Mouse (Mus musculus) midbrain, embryonic 13.5 days (tissue): ENCODE results near the gene Heatr3. TPM values are rescaled to one million over a fixed set of nuclear protein-coding genes. Genes with fewer than 3 reads are reported as not detected.

Experiments
- ATAC-seq: fragments of 200-750 bp; cut with Nextera tagmentation; 2 replicates; pipeline ENCODE4 v1.8.0; 2017; ENCODE audit warnings: mild to moderate bottlenecking, moderate TSS enrichment, moderate library complexity
- H3K27ac ChIP-seq: fragments of 300-500 bp; sonication (generic); 2 replicates; pipeline ENCODE4 v1.5.1; 2015; ENCODE audit warnings: inconsistent platforms, mild to moderate bottlenecking, moderate library complexity
- H3K27me3 ChIP-seq: fragments of 300-500 bp; sonication (generic); 2 replicates; pipeline ENCODE4 v1.6.1; 2015; ENCODE audit warnings: mild to moderate bottlenecking, inconsistent platforms
- H3K36me3 ChIP-seq: fragments of 300-500 bp; sonication (generic); 2 replicates; pipeline ENCODE4 v1.6.1; 2015; ENCODE audit warnings: mild to moderate bottlenecking, inconsistent platforms
- H3K4me1 ChIP-seq: fragments of 300-500 bp; sonication (generic); replicated peaks from 2 replicates; pipeline ENCODE4 v1.6.1; 2015; ENCODE audit warnings: inconsistent platforms
- H3K4me2 ChIP-seq: fragments of 300-500 bp; sonication (generic); replicated peaks from 2 replicates; pipeline ENCODE4 v1.6.1; 2015; ENCODE audit warnings: moderate library complexity, mild to moderate bottlenecking, inconsistent platforms
- H3K4me3 ChIP-seq: fragments of 300-500 bp; sonication (generic); replicated peaks from 2 replicates; pipeline ENCODE4 v1.5.1; 2015; ENCODE audit warnings: mild to moderate bottlenecking, inconsistent platforms
- H3K9ac ChIP-seq: fragments of 300-500 bp; sonication (generic); replicated peaks from 2 replicates; pipeline ENCODE4 v1.6.1; 2015; ENCODE audit warnings: mild to moderate bottlenecking, inconsistent platforms
- H3K9me3 ChIP-seq: fragments of 300-500 bp; sonication (generic); 2 replicates; pipeline ENCODE4 v1.6.1; 2016; ENCODE audit warnings: mild to moderate bottlenecking, inconsistent platforms
- WGBS: fragments of 180-500 bp; shearing (Covaris S2); methylation state at CpG from one replicate; pipeline ENCODE4 v1.1.7; 2015; 5-methylcytosine and 5-hydroxymethylcytosine counted together
- polyA plus RNA-seq: library from polyadenylated mRNA; unstranded; fragments of >200 nt; fragmentation: Nextera tagmentation; extraction: Ambion mirVana; gene quantifications from 2 replicates; pipeline ENCODE4 v1.2.1, GENCODE M21; 2015

The Heatr3 gene
- polyA plus RNA-seq = 36.8 and 37.3 TPM in 2 replicates

- H3K4me1 ChIP-seq = peaks cover 20% of the 10 kb centered on the region
- under 1% methylated on average over 79 of the region's 79 CpGs for WGBS
- H3K9ac ChIP-seq = peak within 1 kb of the TSS; percentile 87
- H3K27me3 ChIP-seq = no peaks in the 10 kb centered on the region
- peak; percentile 98 for ATAC-seq
- H3K36me3 ChIP-seq = peaks cover 51% of the 10 kb centered on the region
- H3K4me3 ChIP-seq = peak within 1 kb of the TSS; percentile 90
- H3K27ac ChIP-seq = peak within 1 kb of the TSS; percentile 95
- peak within 1 kb of the TSS; percentile 77 for H3K4me2 ChIP-seq
- no peaks in the 10 kb centered on the region for H3K9me3 ChIP-seq
Measured at GRCm38 (mm10) chr8:88137748-88138484, at the start of gene Heatr3. Heatr3 (plus strand) TSS chr8:88137855.

GRCm38 (mm10) chr8:88088006-88088405, 49.6 kb upstream of the Heatr3 start:
- Histone ChIP-seq H3K27ac (no peak overlapping the region), H3K36me3 (no peaks in the 10 kb centered on the region), H3K27me3 (no peaks in the 10 kb centered on the region), H3K4me2 (no peak overlapping the region), H3K9ac (no peak overlapping the region), H3K9me3 (no peaks in the 10 kb centered on the region), H3K4me3 (no peak overlapping the region), H3K4me1 (no peaks in the 10 kb centered on the region)
- no peak for ATAC-seq

GRCm38 (mm10) chr8:88091661-88092060, 46.0 kb upstream of the Heatr3 start:
- no peaks in the 10 kb centered on the region for H3K9me3 ChIP-seq
- H3K4me3 ChIP-seq = no peak overlapping the region
- 94% methylated on average over 2 of the region's 2 CpGs for WGBS
- H3K27ac ChIP-seq = no peak overlapping the region
- no peaks in the 10 kb centered on the region for H3K27me3 ChIP-seq
- H3K4me2 ChIP-seq = no peak overlapping the region
- no peaks in the 10 kb centered on the region for H3K36me3 ChIP-seq
- H3K4me1 ChIP-seq = no peaks in the 10 kb centered on the region
- ATAC-seq = no peak
- H3K9ac ChIP-seq = no peak overlapping the region

- ATAC-seq = no peak
Measured at GRCm38 (mm10) chr8:88093367-88093766, 44.3 kb upstream of the Heatr3 start.

GRCm38 (mm10) chr8:88098856-88099255, 38.8 kb upstream of the Heatr3 start:
- no peak for ATAC-seq
- no peaks in the 10 kb centered on the region for H3K9me3 ChIP-seq
- H3K4me1 ChIP-seq = no peaks in the 10 kb centered on the region
- H3K9ac ChIP-seq = no peak overlapping the region
- H3K36me3 ChIP-seq = no peaks in the 10 kb centered on the region
- H3K27ac ChIP-seq = no peak overlapping the region
- no peak overlapping the region for H3K4me2 ChIP-seq
- WGBS = 89% methylated on average over 4 of the region's 4 CpGs
- no peaks in the 10 kb centered on the region for H3K27me3 ChIP-seq
- H3K4me3 ChIP-seq = no peak overlapping the region

More at GRCm38 (mm10) chr8:88093367-88093766, 44.3 kb upstream of the Heatr3 start:
- Histone ChIP-seq H3K27me3 (no peaks in the 10 kb centered on the region), H3K36me3 (no peaks in the 10 kb centered on the region), H3K4me2 (no peak overlapping the region), H3K9ac (no peak overlapping the region), H3K4me1 (no peaks in the 10 kb centered on the region), H3K4me3 (no peak overlapping the region), H3K9me3 (no peaks in the 10 kb centered on the region), H3K27ac (no peak overlapping the region)
- 70% methylated on average over 4 of the region's 4 CpGs for WGBS

- no peak overlapping the region for H3K9ac ChIP-seq
- H3K4me1 ChIP-seq = no peaks in the 10 kb centered on the region
- H3K27me3 ChIP-seq = no peaks in the 10 kb centered on the region
- H3K36me3 ChIP-seq = no peaks in the 10 kb centered on the region
- H3K4me2 ChIP-seq = no peak overlapping the region
- no peak for ATAC-seq
- no peaks in the 10 kb centered on the region for H3K9me3 ChIP-seq
- H3K4me3 ChIP-seq = no peak overlapping the region
- no peak overlapping the region for H3K27ac ChIP-seq
- WGBS = 0% methylated on average over 1 of the region's 1 CpGs
Measured at GRCm38 (mm10) chr8:88099526-88099925, 38.1 kb upstream of the Heatr3 start.

- Histone ChIP-seq H3K9ac (no peak overlapping the region), H3K4me2 (no peak overlapping the region), H3K27me3 (no peaks in the 10 kb centered on the region), H3K27ac (no peak overlapping the region), H3K36me3 (no peaks in the 10 kb centered on the region), H3K4me3 (no peak overlapping the region), H3K4me1 (no peaks in the 10 kb centered on the region), H3K9me3 (no peaks in the 10 kb centered on the region)
- 90% methylated on average over 4 of the region's 4 CpGs for WGBS
- ATAC-seq = no peak
Measured at GRCm38 (mm10) chr8:88109241-88109640, 28.4 kb upstream of the Heatr3 start.

GRCm38 (mm10) chr8:88118456-88119036, 19.1 kb upstream of the Heatr3 start, which contains the start of gene Cnep1r1:
Cnep1r1 (plus strand) TSS chr8:88118769.
- peak; percentile 99 for ATAC-seq
- no peaks in the 10 kb centered on the region for H3K27me3 ChIP-seq
- peaks cover 23% of the 10 kb centered on the region for H3K36me3 ChIP-seq
- H3K9ac ChIP-seq = peak within 1 kb of the TSS; percentile 92
- WGBS = under 1% methylated on average over 48 of the region's 49 CpGs
- peaks cover 16% of the 10 kb centered on the region for H3K4me1 ChIP-seq
- H3K27ac ChIP-seq = peak within 1 kb of the TSS; percentile 73
- H3K4me3 ChIP-seq = peak within 1 kb of the TSS; percentile 96
- peak within 1 kb of the TSS; percentile 81 for H3K4me2 ChIP-seq
- H3K9me3 ChIP-seq = no peaks in the 10 kb centered on the region

GRCm38 (mm10) chr8:88119076-88119475, 18.6 kb upstream of the Heatr3 start:
- peak overlapping the region; percentile 73; the same call in 1 of the 2 replicates for H3K27ac ChIP-seq
- WGBS = 2% methylated on average over 11 of the region's 11 CpGs

GRCm38 (mm10) chr8:88124850-88125249, 12.8 kb upstream of the Heatr3 start:
- no peaks in the 10 kb centered on the region for H3K27me3 ChIP-seq
- ATAC-seq = no peak
- H3K4me2 ChIP-seq = no peak overlapping the region
- H3K27ac ChIP-seq = no peak overlapping the region
- peaks cover 63% of the 10 kb centered on the region for H3K36me3 ChIP-seq
- 94% methylated on average over 2 of the region's 2 CpGs for WGBS
- H3K9ac ChIP-seq = no peak overlapping the region
- peaks cover 8% of the 10 kb centered on the region for H3K4me1 ChIP-seq
- no peaks in the 10 kb centered on the region for H3K9me3 ChIP-seq
- H3K4me3 ChIP-seq = no peak overlapping the region

More at GRCm38 (mm10) chr8:88119076-88119475, 18.6 kb upstream of the Heatr3 start:
- Histone ChIP-seq H3K4me2 (peak overlapping the region; percentile 81), H3K27me3 (no peaks in the 10 kb centered on the region), H3K4me1 (peaks cover 16% of the 10 kb centered on the region), H3K9me3 (no peaks in the 10 kb centered on the region), H3K36me3 (peaks cover 24% of the 10 kb centered on the region), H3K4me3 (peak overlapping the region; percentile 96), H3K9ac (peak overlapping the region; percentile 92)
- ATAC-seq = peak; percentile 25; the same call in 1 of the 2 replicates

- H3K4me3 ChIP-seq = no peak overlapping the region
- WGBS = 98% methylated on average over 4 of the region's 4 CpGs
- peaks cover 73% of the 10 kb centered on the region for H3K36me3 ChIP-seq
- no peaks in the 10 kb centered on the region for H3K9me3 ChIP-seq
- no peak overlapping the region for H3K4me2 ChIP-seq
- no peak overlapping the region for H3K27ac ChIP-seq
- H3K4me1 ChIP-seq = no peaks in the 10 kb centered on the region
- H3K9ac ChIP-seq = no peak overlapping the region
- ATAC-seq = no peak
- no peaks in the 10 kb centered on the region for H3K27me3 ChIP-seq
Measured at GRCm38 (mm10) chr8:88129397-88129796, 8.3 kb upstream of the Heatr3 start.

- H3K9me3 ChIP-seq = no peaks in the 10 kb centered on the region
- H3K27me3 ChIP-seq = no peaks in the 10 kb centered on the region
- H3K27ac ChIP-seq = no peak overlapping the region
- H3K9ac ChIP-seq = no peak overlapping the region
- no peak overlapping the region for H3K4me3 ChIP-seq
- WGBS = 73% methylated on average over 7 of the region's 7 CpGs
- ATAC-seq = no peak
- no peak overlapping the region for H3K4me2 ChIP-seq
- H3K4me1 ChIP-seq = no peaks in the 10 kb centered on the region
- H3K36me3 ChIP-seq = peaks cover 71% of the 10 kb centered on the region
Measured at GRCm38 (mm10) chr8:88130754-88131317, 6.8 kb upstream of the Heatr3 start.
